Mouse (Mus musculus): ENCODE measurements at regions not wholly inside any gene's neighbourhood (a gene's known extent, or its start where the extent isn't known, plus 50 kb on each side); places are given as distances from the start of the nearest gene placed in this dataset.

DNA sequence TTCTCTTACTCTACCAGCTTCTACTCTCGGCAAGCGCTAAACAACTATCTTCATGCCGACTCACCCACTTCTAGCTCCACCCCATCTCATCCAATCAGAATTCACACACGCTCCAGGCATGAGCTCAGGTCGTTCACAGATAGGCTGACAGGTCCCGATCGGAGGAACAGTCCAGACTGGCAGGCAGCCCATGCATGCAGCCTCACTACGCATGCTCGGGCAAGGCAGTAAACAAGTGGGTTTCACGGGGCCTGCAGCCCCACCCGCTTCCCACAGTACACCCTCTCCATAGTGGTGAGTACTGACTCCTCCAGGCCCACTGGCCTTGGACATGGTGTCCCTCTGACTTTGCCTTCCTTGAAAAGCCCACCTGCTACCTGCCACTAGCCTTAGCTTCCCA lies 358.1 kb upstream of the Gm5148 start:
- Histone ChIP-seq H3K4me1 (ENCODE audit: insufficient read depth, low read depth, low read length) (no peaks in the 10 kb centered on the region), H3K27ac (ENCODE audit: low read length) (no peak overlapping the region), H3K27me3 (replicated peaks; ENCODE audit: insufficient read depth, low read length) (no peaks in the 10 kb centered on the region), H3K36me3 (ENCODE audit: insufficient read depth, low read length) (no peaks in the 10 kb centered on the region), H3K9me3 (ENCODE audit: low read length) (no peaks in the 10 kb centered on the region), H3K9ac (replicated peaks; ENCODE audit: low read depth) (no peak overlapping the region), H3K4me2 (replicated peaks; ENCODE audit: low read depth, low read length) (no peak overlapping the region), H3K4me3 (ENCODE audit: low read depth, low read length) (no peak overlapping the region)
- no peak for DNase-seq (ENCODE audit: low spot score)
- ATAC-seq, result peak; percentile 23; the same call in 1 of the 2 replicates
- TF ChIP-seq CTCF (IDR thresholded peaks at IDR 0.05) (no peak), EP300 (IDR thresholded peaks at IDR 0.05) (no peak)
- whole genome bisulfite sequencing, result 72% methylated on average over 11 of the region's 11 CpGs

DNA sequence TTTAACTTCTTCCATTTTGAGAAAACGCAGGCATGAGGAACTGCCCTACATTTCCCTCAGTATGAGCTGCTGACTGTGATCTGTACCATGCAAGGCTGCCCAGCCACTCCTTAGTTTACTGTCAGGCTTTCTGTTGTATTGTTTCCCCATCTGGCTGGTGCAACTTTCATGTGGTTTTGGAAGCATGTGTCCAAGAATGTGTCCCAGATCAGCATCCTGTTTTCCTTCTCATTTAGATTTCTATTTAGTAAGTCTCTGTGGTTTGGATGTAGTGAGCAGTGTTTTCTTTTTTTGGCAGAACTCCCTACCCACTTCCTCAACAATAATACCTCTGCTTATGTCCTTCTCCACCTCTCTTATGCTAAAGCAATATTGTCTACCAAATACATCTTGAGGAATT lies 352.5 kb upstream of the Gm5148 start:
- ATAC-seq (no peak), DNase-seq (ENCODE audit: low spot score) (no peak)
- no peaks in the 10 kb centered on the region for H3K27me3 ChIP-seq (replicated peaks; ENCODE audit: insufficient read depth, low read length)
- 73% methylated on average over 1 of the region's 1 CpGs for WGBS
- no peaks in the 10 kb centered on the region for H3K36me3 ChIP-seq (ENCODE audit: insufficient read depth, low read length)
- H3K27ac ChIP-seq (ENCODE audit: low read length), result no peak overlapping the region
- TF ChIP-seq EP300 (IDR thresholded peaks at IDR 0.05) (no peak), CTCF (IDR thresholded peaks at IDR 0.05) (no peak)
- H3K4me1 ChIP-seq (ENCODE audit: insufficient read depth, low read depth, low read length), result no peaks in the 10 kb centered on the region
- no peak overlapping the region for H3K9ac ChIP-seq (replicated peaks; ENCODE audit: low read depth)
- no peak overlapping the region for H3K4me3 ChIP-seq (ENCODE audit: low read depth, low read length)
- H3K4me2 ChIP-seq (replicated peaks; ENCODE audit: low read depth, low read length), result no peak overlapping the region
- no peaks in the 10 kb centered on the region for H3K9me3 ChIP-seq (ENCODE audit: low read length)

DNA sequence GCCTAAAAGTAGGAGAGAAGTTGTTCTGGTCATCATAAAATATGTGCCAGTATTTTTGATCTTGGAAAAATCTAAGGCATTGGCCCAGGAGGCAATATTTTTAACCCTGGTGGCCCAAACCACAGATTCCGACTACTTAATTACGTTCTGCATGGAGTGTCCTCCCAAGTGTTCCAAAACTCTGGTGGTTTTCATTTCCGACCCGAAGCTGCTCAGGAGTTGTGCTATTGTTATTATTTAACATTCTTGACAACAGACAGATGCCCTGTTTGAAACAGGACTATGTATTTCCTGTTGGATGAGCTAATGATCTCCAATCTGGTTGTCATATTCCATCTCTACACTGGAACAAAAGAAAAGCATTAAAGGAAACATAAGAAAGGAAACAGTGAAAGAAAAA lies 349.7 kb upstream of the Gm5148 start:
- Histone ChIP-seq H3K9me3 (ENCODE audit: low read length) (no peaks in the 10 kb centered on the region), H3K27ac (ENCODE audit: low read length) (no peak overlapping the region), H3K9ac (replicated peaks; ENCODE audit: low read depth) (no peak overlapping the region), H3K4me2 (replicated peaks; ENCODE audit: low read depth, low read length) (no peak overlapping the region), H3K4me1 (ENCODE audit: insufficient read depth, low read depth, low read length) (no peaks in the 10 kb centered on the region), H3K4me3 (ENCODE audit: low read depth, low read length) (no peak overlapping the region), H3K36me3 (ENCODE audit: insufficient read depth, low read length) (no peaks in the 10 kb centered on the region), H3K27me3 (replicated peaks; ENCODE audit: insufficient read depth, low read length) (no peaks in the 10 kb centered on the region)
- TF ChIP-seq CTCF (IDR thresholded peaks at IDR 0.05) (no peak), EP300 (IDR thresholded peaks at IDR 0.05) (no peak)
- DNase-seq (ENCODE audit: low spot score) (no peak), ATAC-seq (no peak)
- WGBS, result 76% methylated on average over 4 of the region's 4 CpGs

DNA sequence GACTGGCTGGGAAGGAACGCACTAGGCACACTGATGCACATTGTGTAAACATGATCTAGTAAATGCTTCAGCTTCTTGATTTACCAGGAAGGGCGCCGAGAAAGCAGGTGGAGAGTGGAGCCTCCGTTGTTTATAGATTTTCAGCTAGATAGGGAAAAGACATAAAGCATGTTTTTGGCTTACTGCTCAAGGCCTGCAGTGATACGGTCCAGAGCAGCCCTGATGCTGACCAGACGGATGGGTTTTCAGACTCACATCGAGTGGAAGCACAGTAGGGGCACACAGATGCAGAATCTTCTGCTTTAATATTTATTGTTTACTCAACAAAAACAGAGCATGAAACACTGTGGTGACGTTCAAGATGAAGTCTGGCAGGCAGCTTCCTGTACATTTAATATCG lies 331.3 kb upstream of the Gm5148 start:
- no peaks in the 10 kb centered on the region for H3K27me3 ChIP-seq (replicated peaks; ENCODE audit: insufficient read depth, low read length)
- 40% methylated on average over 9 of the region's 9 CpGs for WGBS
- no peak for ATAC-seq
- DNase-seq (ENCODE audit: low spot score), result no peak
- no peak overlapping the region for H3K27ac ChIP-seq (ENCODE audit: low read length)
- H3K36me3 ChIP-seq (ENCODE audit: insufficient read depth, low read length), result no peaks in the 10 kb centered on the region
- H3K4me1 ChIP-seq (ENCODE audit: insufficient read depth, low read depth, low read length), result no peaks in the 10 kb centered on the region
- TF ChIP-seq CTCF (IDR thresholded peaks at IDR 0.05) (no peak), EP300 (IDR thresholded peaks at IDR 0.05) (no peak)
- no peak overlapping the region for H3K4me3 ChIP-seq (ENCODE audit: low read depth, low read length)
- no peak overlapping the region for H3K9ac ChIP-seq (replicated peaks; ENCODE audit: low read depth)
- H3K9me3 ChIP-seq (ENCODE audit: low read length), result no peaks in the 10 kb centered on the region
- no peak overlapping the region for H3K4me2 ChIP-seq (replicated peaks; ENCODE audit: low read depth, low read length)

DNA sequence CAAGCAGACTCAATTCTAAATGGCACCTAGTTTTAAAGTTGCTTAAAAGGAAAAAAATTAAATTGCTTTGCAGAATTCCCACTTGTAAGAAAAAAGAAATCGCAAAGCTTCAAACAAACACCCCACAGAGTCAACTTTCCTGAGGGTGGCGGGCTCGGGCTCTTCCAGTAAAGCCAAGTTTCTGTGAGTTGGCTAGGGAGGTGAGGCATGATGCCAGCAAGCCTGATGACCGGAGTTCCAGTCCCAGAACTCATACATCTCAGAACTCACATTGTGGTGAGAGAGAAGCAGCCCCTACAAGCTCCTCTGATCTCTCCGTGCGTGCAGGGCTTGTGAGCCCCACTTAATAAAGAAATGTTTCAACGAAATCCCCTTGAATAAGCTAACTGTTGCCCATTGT lies 328.7 kb upstream of the Gm5148 start:
- no peaks in the 10 kb centered on the region for H3K27me3 ChIP-seq (replicated peaks; ENCODE audit: insufficient read depth, low read length)
- H3K4me2 ChIP-seq (replicated peaks; ENCODE audit: low read depth, low read length), result no peak overlapping the region
- H3K27ac ChIP-seq (ENCODE audit: low read length), result 0 out of 2 replicates have a peak overlapping the region, but pooled peaks have one; percentile 32
- no peak for DNase-seq (ENCODE audit: low spot score)
- WGBS, result 63% methylated on average over 7 of the region's 7 CpGs
- ATAC-seq, result no peak
- H3K4me1 ChIP-seq (ENCODE audit: insufficient read depth, low read depth, low read length), result 0 out of 2 replicates have a peak, but pooled peaks cover 4% of the 10 kb centered on the region
- TF ChIP-seq CTCF (IDR thresholded peaks at IDR 0.05) (no peak), EP300 (IDR thresholded peaks at IDR 0.05) (no peak)
- H3K9me3 ChIP-seq (ENCODE audit: low read length), result no peaks in the 10 kb centered on the region
- H3K4me3 ChIP-seq (ENCODE audit: low read depth, low read length), result no peak overlapping the region
- no peak overlapping the region for H3K9ac ChIP-seq (replicated peaks; ENCODE audit: low read depth)
- no peaks in the 10 kb centered on the region for H3K36me3 ChIP-seq (ENCODE audit: insufficient read depth, low read length)

DNA sequence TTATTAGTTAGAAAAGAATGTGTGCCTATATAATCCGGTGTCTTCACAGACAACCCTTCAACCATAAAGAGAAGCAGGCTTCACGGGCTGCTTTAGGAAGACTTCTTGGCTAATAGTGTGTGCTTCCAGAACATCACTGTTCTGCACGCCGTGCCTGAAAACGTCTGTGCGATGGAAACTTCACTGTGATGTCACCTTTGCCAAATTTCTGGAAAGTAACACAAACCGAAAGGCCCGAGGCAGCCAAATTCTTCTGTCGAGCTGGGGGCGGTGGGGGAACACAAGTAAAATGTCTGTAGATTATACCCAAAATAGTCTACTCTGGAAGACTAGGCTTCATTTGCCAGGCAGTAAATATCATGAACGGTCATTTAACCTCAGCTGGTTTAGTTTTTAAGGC lies 327.5 kb upstream of the Gm5148 start:
- Histone ChIP-seq H3K4me3 (ENCODE audit: low read depth, low read length) (no peak overlapping the region), H3K4me1 (ENCODE audit: insufficient read depth, low read depth, low read length) (0 out of 2 replicates have a peak, but pooled peaks cover 4% of the 10 kb centered on the region), H3K36me3 (ENCODE audit: insufficient read depth, low read length) (no peaks in the 10 kb centered on the region), H3K4me2 (replicated peaks; ENCODE audit: low read depth, low read length) (no peak overlapping the region), H3K9ac (replicated peaks; ENCODE audit: low read depth) (no peak overlapping the region), H3K27me3 (replicated peaks; ENCODE audit: insufficient read depth, low read length) (no peaks in the 10 kb centered on the region), H3K9me3 (ENCODE audit: low read length) (no peaks in the 10 kb centered on the region), H3K27ac (ENCODE audit: low read length) (no peak overlapping the region)
- ATAC-seq (no peak), DNase-seq (ENCODE audit: low spot score) (no peak)
- TF ChIP-seq EP300 (IDR thresholded peaks at IDR 0.05), result no peak
- no peak for TF ChIP-seq CTCF (IDR thresholded peaks at IDR 0.05)
- 85% methylated on average over 11 of the region's 11 CpGs for WGBS

DNA sequence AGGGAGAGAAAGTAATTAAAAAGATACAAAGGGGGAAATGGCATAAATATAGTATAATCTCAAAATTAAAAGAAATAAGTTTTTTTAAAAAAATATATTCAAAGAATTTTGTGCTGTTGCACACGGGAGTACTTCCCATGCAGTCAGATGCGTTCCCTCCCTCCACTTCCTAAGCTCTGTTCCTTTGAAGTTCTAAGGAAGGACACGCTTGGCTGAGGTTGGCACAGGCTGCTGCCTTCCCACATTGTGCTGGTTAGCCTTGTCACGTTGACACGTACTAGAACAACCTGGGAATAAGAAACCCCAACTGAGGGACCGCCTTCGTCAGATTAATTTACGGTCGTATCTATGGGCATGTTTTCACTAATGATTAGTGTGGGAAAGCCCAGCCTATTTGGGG lies 326.6 kb upstream of the Gm5148 start:
- no peak for DNase-seq (ENCODE audit: low spot score)
- no peak for TF ChIP-seq EP300 (IDR thresholded peaks at IDR 0.05)
- TF ChIP-seq CTCF (IDR thresholded peaks at IDR 0.05), result no peak

More for the DNA sequence above, 326.6 kb upstream of the Gm5148 start:
- no peak for ATAC-seq
- no peaks in the 10 kb centered on the region for H3K9me3 ChIP-seq (ENCODE audit: low read length)
- no peak overlapping the region for H3K27ac ChIP-seq (ENCODE audit: low read length)
- H3K36me3 ChIP-seq (ENCODE audit: insufficient read depth, low read length), result no peaks in the 10 kb centered on the region
- H3K4me3 ChIP-seq (ENCODE audit: low read depth, low read length), result no peak overlapping the region
- H3K4me1 ChIP-seq (ENCODE audit: insufficient read depth, low read depth, low read length), result 0 out of 2 replicates have a peak, but pooled peaks cover 4% of the 10 kb centered on the region
- H3K4me2 ChIP-seq (replicated peaks; ENCODE audit: low read depth, low read length), result no peak overlapping the region
- no peak overlapping the region for H3K9ac ChIP-seq (replicated peaks; ENCODE audit: low read depth)
- WGBS, result 67% methylated on average over 9 of the region's 9 CpGs
- no peaks in the 10 kb centered on the region for H3K27me3 ChIP-seq (replicated peaks; ENCODE audit: insufficient read depth, low read length)
